Mouse (Mus musculus) bone marrow, adult 2 months (tissue): ENCODE results near the gene Atg14. TPM values are rescaled to one million over a fixed set of nuclear protein-coding genes. Genes with fewer than 3 reads are reported as not detected.

Source experiments
- H3K27ac ChIP-seq: fragments of 200-500 bp; 2 replicates; pipeline ENCODE4 v1.5.1; 2012; ENCODE audit warnings: low read depth, mild to moderate bottlenecking, control low read depth, inconsistent platforms, low read length; ENCODE audit not compliant: control insufficient read depth, poor library complexity, insufficient read depth
- H3K4me1 ChIP-seq: fragments of 200-500 bp; 2 replicates; pipeline ENCODE4 v1.6.1; 2011; ENCODE audit warnings: low read length; ENCODE audit not compliant: control insufficient read depth, insufficient read depth
- H3K4me3 ChIP-seq: fragments of 200-500 bp; replicated peaks from 2 replicates; pipeline ENCODE3; 2011; ENCODE audit warnings: mild to moderate bottlenecking, low read depth, low read length, control low read depth; ENCODE audit not compliant: control insufficient read depth
- CTCF ChIP-seq: fragments of 200-500 bp; IDR thresholded peaks from 2 replicates; pipeline ENCODE4 v1.5.1; 2011; ENCODE audit warnings: low read length, control low read depth; ENCODE audit not compliant: control insufficient read depth, insufficient read depth
- POLR2A ChIP-seq: fragments of 200-500 bp; IDR thresholded peaks from 2 replicates; pipeline ENCODE4 v1.6.1; 2011; ENCODE audit warnings: low read depth, mild to moderate bottlenecking, control low read depth, low read length, borderline replicate concordance; ENCODE audit not compliant: control insufficient read depth
- WGBS: fragments of 180-500 bp; shearing (Covaris S2); methylation state at CpG from one replicate; pipeline ENCODE4 v1.1.7; 2018; 5-methylcytosine and 5-hydroxymethylcytosine counted together
- polyA plus RNA-seq: library from polyadenylated mRNA; stranded (reverse); fragments of >200 nt; gene quantifications from 2 replicates; pipeline ENCODE4 v1.2.4, GENCODE M21; 2011; ENCODE audit warnings: low replicate concordance; ENCODE audit not compliant: missing spikeins, insufficient read depth, insufficient read length

Gene Atg14
- polyA plus RNA-seq, 1 experiment, result 9.8 TPM

- WGBS, result 74% methylated on average over 8 of the region's 8 CpGs
- Histone ChIP-seq H3K4me1 (peaks cover 1% of the 10 kb centered on the region; the same call in 1 of the 2 replicates), H3K4me3 (no peak overlapping the region), H3K27ac (no peak overlapping the region)
- TF ChIP-seq CTCF (no peak), POLR2A (no peak)
Measured at GRCm38 (mm10) chr14:47525374-47525773, 45.1 kb downstream of the Atg14 start.

- Histone ChIP-seq H3K4me3 (no peak overlapping the region), H3K4me1 (no peaks in the 10 kb centered on the region; the same call in 1 of the 2 replicates), H3K27ac (peak overlapping the region; percentile 73)
- no peak for TF ChIP-seq POLR2A
- no peak for TF ChIP-seq CTCF
- WGBS, result 56% methylated on average over 7 of the region's 7 CpGs
Measured at GRCm38 (mm10) chr14:47522301-47522700, 48.1 kb downstream of the Atg14 start.

GRCm38 (mm10) chr14:47521609-47522008 lies 48.8 kb downstream of the Atg14 start:
- TF ChIP-seq POLR2A (no peak), CTCF (no peak)
- H3K4me1 ChIP-seq, result no peaks in the 10 kb centered on the region; the same call in 1 of the 2 replicates
- 69% methylated on average over 1 of the region's 1 CpGs for WGBS
- H3K27ac ChIP-seq, result peak overlapping the region; percentile 19; the same call in 1 of the 2 replicates
- H3K4me3 ChIP-seq, result no peak overlapping the region

GRCm38 (mm10) chr14:47520751-47521449 lies 49.5 kb downstream of the Atg14 start:
- no peaks in the 10 kb centered on the region; the same call in 1 of the 2 replicates for H3K4me1 ChIP-seq
- WGBS, result 83% methylated on average over 13 of the region's 13 CpGs
- no peak overlapping the region for H3K4me3 ChIP-seq
- H3K27ac ChIP-seq, result peak overlapping the region; percentile 19; the same call in 1 of the 2 replicates
- TF ChIP-seq CTCF, result no peak
- no peak for TF ChIP-seq POLR2A

- Histone ChIP-seq H3K4me1 (peaks cover 2% of the 10 kb centered on the region; the same call in 1 of the 2 replicates), H3K4me3 (no peak overlapping the region), H3K27ac (no peak overlapping the region)
- TF ChIP-seq POLR2A (no peak), CTCF (no peak)
- WGBS, result 27% methylated on average over 6 of the region's 6 CpGs
Measured at GRCm38 (mm10) chr14:47518619-47519018, 51.8 kb downstream of the Atg14 start.

DNA sequence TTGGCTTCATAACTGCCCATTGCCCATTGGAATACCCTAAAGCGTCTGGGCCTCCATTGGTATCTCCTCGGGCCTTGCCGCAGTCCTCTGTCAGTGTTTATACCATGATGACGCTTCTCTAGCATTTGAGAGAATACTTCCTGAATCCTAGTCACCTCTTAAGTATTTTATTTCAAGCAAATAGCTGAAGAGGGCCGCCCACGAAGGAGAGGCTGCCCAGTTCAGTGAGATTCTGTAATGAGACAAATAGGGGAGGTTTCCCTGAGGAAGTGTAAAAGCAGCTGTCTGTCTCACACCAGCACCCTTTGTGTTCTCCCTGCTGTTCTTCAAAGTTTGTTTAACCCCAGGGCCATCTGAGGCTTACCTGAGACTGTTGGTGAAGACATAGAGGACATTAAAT lies 53.7 kb downstream of the Atg14 start:
- no peak for TF ChIP-seq CTCF
- TF ChIP-seq POLR2A, result no peak
- WGBS, result 83% methylated on average over 6 of the region's 6 CpGs
- Histone ChIP-seq H3K4me1 (peaks cover 2% of the 10 kb centered on the region; the same call in 1 of the 2 replicates), H3K27ac (no peak overlapping the region), H3K4me3 (no peak overlapping the region)

DNA sequence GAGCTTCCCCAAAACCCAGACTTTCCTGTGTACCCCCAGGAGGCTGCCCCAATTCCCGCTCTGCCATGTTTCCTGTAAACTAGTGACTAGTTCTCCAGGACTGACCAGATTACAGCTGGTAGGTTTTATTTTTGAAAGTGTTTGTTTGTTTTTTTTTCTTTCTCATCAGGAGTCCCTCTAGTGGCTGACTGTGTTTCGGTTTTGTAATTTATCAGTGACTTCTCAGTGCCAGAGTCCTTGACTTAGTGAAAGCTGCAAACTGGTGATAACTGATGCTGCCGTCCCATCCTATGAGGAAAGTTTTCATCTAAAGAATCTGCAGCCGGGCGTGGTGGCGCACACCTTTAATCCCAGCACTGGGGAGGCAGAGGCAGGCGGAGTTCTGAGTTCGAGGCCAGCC lies 54.8 kb downstream of the Atg14 start:
- no peak for TF ChIP-seq POLR2A
- TF ChIP-seq CTCF, result no peak
- WGBS, result 70% methylated on average over 8 of the region's 8 CpGs
- Histone ChIP-seq H3K4me3 (no peak overlapping the region), H3K4me1 (peaks cover 2% of the 10 kb centered on the region; the same call in 1 of the 2 replicates), H3K27ac (peak overlapping the region; percentile 66; the same call in 1 of the 2 replicates)

- no peak overlapping the region for H3K4me3 ChIP-seq
- peak overlapping the region; percentile 66 for H3K27ac ChIP-seq
- WGBS, result 31% methylated on average over 7 of the region's 7 CpGs
- no peak for TF ChIP-seq CTCF
- no peak for TF ChIP-seq POLR2A
- H3K4me1 ChIP-seq, result peaks cover 2% of the 10 kb centered on the region; the same call in 1 of the 2 replicates
Measured at GRCm38 (mm10) chr14:47514816-47515453, 55.5 kb downstream of the Atg14 start.
